Comparison of ENCODE assay signal across 9 mouse cellular contexts in genomic region chr2:68472551-68472910, GRCm38 (mm10). TPM values are rescaled to one million over a fixed set of nuclear protein-coding genes. Genes with fewer than 3 reads are reported as not detected.
A peak's percentile ranks its signal among the peaks of the same experiment; 100 is the strongest.
DNase-seq lines count a peak whose midpoint lies in the region; ATAC-seq and TF ChIP-seq lines count a peak whose summit lies in the region.
"Had no signal": no experiment of that assay in that cellular context is flagged by ENCODE, and none has a peak within 500 bp of the region (broad histone marks: within the 10 kb centered on the region; RNA-seq: fewer than 3 reads in every experiment).

No protein-coding gene starts in this region.

- WGBS in heart, embryonic 14.5 days: 4% methylated on average over 5 of the region's 5 CpGs
- WGBS in hindbrain, embryonic 13.5 days: 2% methylated on average over 5 of the region's 5 CpGs
- 2% methylated on average over 5 of the region's 5 CpGs for WGBS in midbrain, embryonic 12.5 days

- ATAC-seq in heart, embryonic 14.5 days (ENCODE audit: insufficient number of reproducible peaks, insufficient read depth, low FRiP score, low read depth): no peak
- peak; percentile 15 for ATAC-seq in Patski
- no peak for ATAC-seq in hindbrain, embryonic 13.5 days (ENCODE audit: low FRiP score)
- peak; percentile 5; the same call in 1 of the 2 replicates for ATAC-seq in midbrain, embryonic 12.5 days (ENCODE audit: low FRiP score, low read depth)
- ATAC-seq in megakaryocyte-erythroid progenitor cell, adult 5-6 weeks (replicated peaks; ENCODE audit: low FRiP score, low TSS enrichment, poor library complexity, severe bottlenecking): no peak

- peak overlapping the region; percentile 74 to 97 for H3K27ac ChIP-seq in heart, embryonic 14.5 days (replicated peaks in 1 of 2; ENCODE audit: control insufficient read depth in 1 of 2, insufficient read depth in 1 of 2, low read depth in 2 of 2, low read length in 2 of 2)
- H3K27ac ChIP-seq in hindbrain, embryonic 13.5 days: peak overlapping the region; percentile 96
- H3K27ac ChIP-seq in midbrain, embryonic 12.5 days (replicated peaks): peak overlapping the region; percentile 93; the same call in 1 of the 2 replicates

- peaks cover 9 to 24% of the 10 kb centered on the region in 2 experiments for H3K4me1 ChIP-seq in heart, embryonic 14.5 days (ENCODE audit: control insufficient read depth in 2 of 2, insufficient read depth in 2 of 2, low read length in 2 of 2)
- H3K4me1 ChIP-seq in hindbrain, embryonic 13.5 days (replicated peaks): peaks cover 21% of the 10 kb centered on the region
- peaks cover 26% of the 10 kb centered on the region for H3K4me1 ChIP-seq in midbrain, embryonic 12.5 days

- H3K9me3 ChIP-seq in heart, embryonic 14.5 days (ENCODE audit: control insufficient read depth, low read length): no peaks in the 10 kb centered on the region
- H3K9me3 ChIP-seq in hindbrain, embryonic 13.5 days: no peaks in the 10 kb centered on the region
- no peaks in the 10 kb centered on the region for H3K9me3 ChIP-seq in midbrain, embryonic 12.5 days

- in situ Hi-C loops in Patski (cut with MboI; ENCODE audit: low pct_unique_long_range_greater_than_20kb): no loop called here

- no peaks in the 10 kb centered on the region; the same call in 1 of the 2 replicates for H3K36me3 ChIP-seq in heart, embryonic 14.5 days (ENCODE audit: control insufficient read depth, insufficient read depth, low read length)
- no peaks in the 10 kb centered on the region for H3K36me3 ChIP-seq in hindbrain, embryonic 13.5 days
- H3K36me3 ChIP-seq in midbrain, embryonic 12.5 days: no peaks in the 10 kb centered on the region

- H3K4me3 ChIP-seq in heart, embryonic 14.5 days (ENCODE audit: control insufficient read depth in 1 of 2, insufficient read depth in 1 of 2, low read depth in 1 of 2, low read length in 2 of 2): peak overlapping the region; percentile 73 to 95
- H3K4me3 ChIP-seq in hindbrain, embryonic 13.5 days: peak overlapping the region; percentile 97
- H3K4me3 ChIP-seq in midbrain, embryonic 12.5 days: peak overlapping the region; percentile 95

- POLR2A ChIA-PET in Patski (lab: Charles Lee): interaction anchor here (1.0 to 2.4 kb wide), 2 partner anchors 14 to 108 kb away, joined by 3 to 5 read pairs; no protein-coding TSS in a partner anchor

- H3K4me2 ChIP-seq in heart, embryonic 14.5 days (ENCODE audit: low read length): peak overlapping the region; percentile 84
- H3K4me2 ChIP-seq in hindbrain, embryonic 13.5 days: peak overlapping the region; percentile 76
- peak overlapping the region; percentile 85 for H3K4me2 ChIP-seq in midbrain, embryonic 12.5 days (replicated peaks)

- no peak for TF ChIP-seq CTCF in Patski (IDR thresholded peaks at IDR 0.05)

- H3K9ac ChIP-seq in heart, embryonic 14.5 days (ENCODE audit: low read length): peak overlapping the region; percentile 99
- peak overlapping the region; percentile 94; the same call in 1 of the 2 replicates for H3K9ac ChIP-seq in hindbrain, embryonic 13.5 days
- peak overlapping the region; percentile 97 for H3K9ac ChIP-seq in midbrain, embryonic 12.5 days (replicated peaks)

- CTCF ChIA-PET in Patski (lab: Charles Lee): no interaction called here

- no peaks in the 10 kb centered on the region for H3K27me3 ChIP-seq in heart, embryonic 14.5 days (ENCODE audit: control insufficient read depth, insufficient read depth, low read length)
- no peaks in the 10 kb centered on the region for H3K27me3 ChIP-seq in Patski
- no peaks in the 10 kb centered on the region for H3K27me3 ChIP-seq in hindbrain, embryonic 13.5 days
- no peaks in the 10 kb centered on the region for H3K27me3 ChIP-seq in midbrain, embryonic 12.5 days
- H3K27me3 ChIP-seq: CH12.LX had no signal

- no peak for DNase-seq in heart, adult 18-20 months
- DNase-seq in Patski (ENCODE audit: low read depth, low spot score): no peak
- no peak for DNase-seq in frontal cortex, postnatal 36 days (ENCODE audit: low spot score in 2 of 2)
- no peak for DNase-seq in adrenal gland, postnatal 4 days (ENCODE audit: low spot score in 2 of 2)

RNA-seq across cellular contexts. Expression of gene Stk39, which starts 0.5 kb away (rescaled TPM):
- 89.0 and 90.8 TPM in 2 replicates for polyA plus RNA-seq in heart, embryonic 14.5 days (2014; fragmentation: Nextera tagmentation; extraction: Ambion mirVana)
- 10 to 100 TPM; 88.1 to 97.1 TPM for total RNA-seq in heart, adult 18-20 months (2021)
- 53.1 TPM for polyA plus RNA-seq in Patski (2021)
- 36.8 and 39.4 TPM in 2 replicates for polyA plus RNA-seq in hindbrain, embryonic 13.5 days (2015; fragmentation: Nextera tagmentation; extraction: Ambion mirVana)
- polyA plus RNA-seq in midbrain, embryonic 12.5 days (2016; fragmentation: Nextera tagmentation; extraction: Ambion mirVana): 44.6 and 52.5 TPM in 2 replicates
- total RNA-seq in megakaryocyte-erythroid progenitor cell, adult 5-6 weeks (2014; fragmentation: Nextera tagmentation): 2.1 and 4.3 TPM in 2 replicates
- total RNA-seq in megakaryocyte-erythroid progenitor cell, adult 5-6 weeks (2017): 1.3 and 1.6 TPM in 2 replicates
- 10 to 100 TPM; 94.9 to 96.1 TPM for total RNA-seq in adrenal gland, postnatal 4 days (2021)
- total RNA-seq: CH12.LX had no signal

Comparison
In these comparisons a context has a peak if more than half of its experiments do, and no peak if none do; other contexts are left out.
1. ATAC-seq: peak in Patski (single experiment) and midbrain, embryonic 12.5 days (single experiment); none in heart, embryonic 14.5 days (single experiment), hindbrain, embryonic 13.5 days (single experiment) and megakaryocyte-erythroid progenitor cell, adult 5-6 weeks (single experiment).
2. Peak in every context shown above with its lines, with median percentiles within 50 percentile points of each other: H3K27ac ChIP-seq, H3K4me2 ChIP-seq, H3K4me3 ChIP-seq and H3K9ac ChIP-seq.